9 mouse cellular contexts compared by ENCODE assay signal in the genomic region with DNA sequence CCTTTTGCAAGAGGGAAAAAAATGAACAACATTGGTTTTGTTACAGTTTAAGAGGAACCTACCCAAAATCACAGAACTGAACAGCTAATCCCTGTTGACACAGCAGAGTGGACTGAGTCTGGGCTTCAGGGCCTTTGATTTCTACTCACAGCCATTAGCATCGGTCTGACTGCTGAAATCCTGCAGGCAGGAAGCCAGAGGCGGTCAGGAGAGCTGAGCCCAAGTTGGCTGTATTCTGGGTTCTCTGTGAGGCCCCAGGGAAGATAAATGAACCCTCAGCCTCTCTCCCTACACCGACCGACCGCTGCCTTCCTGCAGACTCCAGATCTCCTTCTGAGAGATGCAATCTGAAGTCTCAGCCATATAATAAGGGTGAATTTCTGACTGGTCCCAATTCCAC.
DNase-seq lines count a peak whose midpoint lies in the region; ATAC-seq and TF ChIP-seq lines count a peak whose summit lies in the region.
"Had no signal": no experiment of that assay in that cellular context is flagged by ENCODE, and none has a peak within 500 bp of the region (broad histone marks: within the 10 kb centered on the region; RNA-seq: fewer than 3 reads in every experiment).

No protein-coding gene starts in this region.

- TF ChIP-seq CTCF in kidney, adult 2 months (conservative IDR thresholded peaks at IDR 0.05; ENCODE audit: insufficient read depth, insufficient read length, low read depth, low read length), result no peak
- no peak for TF ChIP-seq CTCF in heart, postnatal 0 days (IDR thresholded peaks at IDR 0.05; ENCODE audit: low read depth)

- DNase-seq in kidney, adult 2 months, result peak; percentile 32
- peak; percentile 41 for DNase-seq in urinary bladder, postnatal 25 days (ENCODE audit: low spot score)
- DNase-seq in urinary bladder, postnatal 10 days (ENCODE audit: low spot score), result no peak
- DNase-seq in heart, postnatal 0 days (ENCODE audit: low spot score), result peak; percentile 20
- no peak for DNase-seq in frontal cortex, postnatal 36 days (ENCODE audit: low spot score in 2 of 2)
- no peak for DNase-seq in thymus, postnatal 14 days

- no peak overlapping the region for H3K4me3 ChIP-seq in kidney, adult 2 months (ENCODE audit: insufficient read depth, low read depth, low read length)
- no peak overlapping the region for H3K4me3 ChIP-seq in kidney, embryonic 15.5 days (replicated peaks)
- no peak overlapping the region for H3K4me3 ChIP-seq in heart, postnatal 0 days (ENCODE audit: low read depth, low read length)
- H3K4me3 ChIP-seq in forebrain, embryonic 16.5 days (replicated peaks; ENCODE audit: low read length), result no peak overlapping the region
- H3K4me3 ChIP-seq: myocyte had no signal

- WGBS in kidney, adult 2 months, result 37% methylated on average over 5 of the region's 5 CpGs
- WGBS in kidney, embryonic 15.5 days, result 45% methylated on average over 5 of the region's 5 CpGs
- WGBS in heart, postnatal 0 days, result 17% methylated on average over 5 of the region's 5 CpGs
- WGBS in forebrain, embryonic 16.5 days, result 53% methylated on average over 5 of the region's 5 CpGs

- no peaks in the 10 kb centered on the region for H3K9me3 ChIP-seq in kidney, embryonic 15.5 days (replicated peaks)
- no peaks in the 10 kb centered on the region for H3K9me3 ChIP-seq in heart, postnatal 0 days (replicated peaks; ENCODE audit: control insufficient read depth, low read length)
- H3K9me3 ChIP-seq in forebrain, embryonic 16.5 days (ENCODE audit: control insufficient read depth, low read length), result no peaks in the 10 kb centered on the region

- no peak for TF ChIP-seq EP300 in heart, postnatal 0 days (IDR thresholded peaks at IDR 0.05; ENCODE audit: low read depth)

- no peak overlapping the region for H3K4me2 ChIP-seq in kidney, embryonic 15.5 days
- H3K4me2 ChIP-seq in heart, postnatal 0 days (ENCODE audit: low read depth, low read length), result no peak overlapping the region
- no peak overlapping the region for H3K4me2 ChIP-seq in forebrain, embryonic 16.5 days (ENCODE audit: low read length)

- no peak for ATAC-seq in kidney, embryonic 15.5 days (replicated peaks; ENCODE audit: low FRiP score)
- ATAC-seq in heart, postnatal 0 days (ENCODE audit: insufficient read depth, low read depth), result no peak
- no peak for ATAC-seq in forebrain, embryonic 16.5 days

- peaks cover 5% of the 10 kb centered on the region; the same call in 1 of the 2 replicates for H3K4me1 ChIP-seq in kidney, adult 2 months (ENCODE audit: control insufficient read depth, insufficient read depth, low read length)
- peaks cover 11% of the 10 kb centered on the region; the same call in 1 of the 2 replicates for H3K4me1 ChIP-seq in kidney, embryonic 15.5 days
- peaks cover 24% of the 10 kb centered on the region for H3K4me1 ChIP-seq in heart, postnatal 0 days (ENCODE audit: control insufficient read depth, insufficient read depth)
- peaks cover 4% of the 10 kb centered on the region; the same call in 1 of the 2 replicates for H3K4me1 ChIP-seq in forebrain, embryonic 16.5 days (replicated peaks; ENCODE audit: control insufficient read depth, insufficient read depth, low read length)

- no peak overlapping the region for H3K9ac ChIP-seq in kidney, embryonic 15.5 days
- no peak overlapping the region for H3K9ac ChIP-seq in heart, postnatal 0 days (replicated peaks; ENCODE audit: low read depth, low read length)
- H3K9ac ChIP-seq in forebrain, embryonic 16.5 days (replicated peaks; ENCODE audit: low read depth, low read length), result no peak overlapping the region

- no peaks in the 10 kb centered on the region for H3K27me3 ChIP-seq in kidney, adult 2 months (replicated peaks; ENCODE audit: control insufficient read depth, insufficient read depth, low read length)
- H3K27me3 ChIP-seq in kidney, embryonic 15.5 days, result no peaks in the 10 kb centered on the region
- H3K27me3 ChIP-seq in heart, postnatal 0 days (ENCODE audit: control insufficient read depth, insufficient read depth, low read length), result no peaks in the 10 kb centered on the region
- H3K27me3 ChIP-seq in forebrain, embryonic 16.5 days (replicated peaks; ENCODE audit: control insufficient read depth, insufficient read depth, low read length), result no peaks in the 10 kb centered on the region

- no peak for TF ChIP-seq POLR2A in kidney, adult 2 months (IDR thresholded peaks at IDR 0.05; ENCODE audit: low read depth, low read length)

- H3K27ac ChIP-seq in kidney, adult 2 months (ENCODE audit: insufficient read depth, low read depth, low read length), result no peak overlapping the region
- H3K27ac ChIP-seq in kidney, embryonic 15.5 days, result no peak overlapping the region
- peak overlapping the region; percentile 24 for H3K27ac ChIP-seq in heart, postnatal 0 days (ENCODE audit: low read depth)
- H3K27ac ChIP-seq in forebrain, embryonic 16.5 days (ENCODE audit: low read length), result no peak overlapping the region

- no peaks in the 10 kb centered on the region for H3K36me3 ChIP-seq in kidney, adult 2 months (ENCODE audit: control insufficient read depth, insufficient read depth, low read length)
- no peaks in the 10 kb centered on the region for H3K36me3 ChIP-seq in kidney, embryonic 15.5 days
- H3K36me3 ChIP-seq in heart, postnatal 0 days (replicated peaks; ENCODE audit: control insufficient read depth, insufficient read depth, low read length), result 0 out of 2 replicates have a peak, but pooled peaks cover 6% of the 10 kb centered on the region
- no peaks in the 10 kb centered on the region for H3K36me3 ChIP-seq in forebrain, embryonic 16.5 days (ENCODE audit: control insufficient read depth, insufficient read depth)

Comparison
In these comparisons a context has a peak if more than half of its experiments do, and no peak if none do; other contexts are left out.
1. DNase-seq: peak in kidney, adult 2 months (single experiment), urinary bladder, postnatal 25 days (single experiment) and heart, postnatal 0 days (single experiment); none in urinary bladder, postnatal 10 days (single experiment), frontal cortex, postnatal 36 days (0 of 2) and thymus, postnatal 14 days (single experiment).